Mouse (Mus musculus) kidney, adult 2 months (tissue): ENCODE data around the gene Ptges2. TPM values are rescaled to one million over a fixed set of nuclear protein-coding genes. Genes with fewer than 3 reads are reported as not detected.

Experiments used
- DNase-seq: peaks from one replicate; pipeline ENCODE4 v3.0.0; 2021
- H3K27ac ChIP-seq: fragments of 200-500 bp; 2 replicates; pipeline ENCODE4 v1.5.1; 2012; ENCODE audit warnings: low read depth, low read length, control low read depth, inconsistent platforms; ENCODE audit not compliant: insufficient read depth
- H3K27me3 ChIP-seq: fragments of 200-500 bp; replicated peaks from 2 replicates; pipeline ENCODE4 v1.6.1; 2012; ENCODE audit warnings: mild to moderate bottlenecking, moderate library complexity, low read length, inconsistent platforms; ENCODE audit not compliant: control insufficient read depth, insufficient read depth
- H3K36me3 ChIP-seq: fragments of 200-500 bp; 2 replicates; pipeline ENCODE4 v1.6.1; 2012; ENCODE audit warnings: mild to moderate bottlenecking, moderate library complexity, low read length, inconsistent platforms; ENCODE audit not compliant: control insufficient read depth, insufficient read depth
- H3K4me1 ChIP-seq: fragments of 200-500 bp; 2 replicates; pipeline ENCODE4 v1.6.1; 2011; ENCODE audit warnings: low read length; ENCODE audit not compliant: control insufficient read depth, insufficient read depth
- H3K4me3 ChIP-seq: fragments of 200-500 bp; 2 replicates; pipeline ENCODE4 v1.5.1; 2011; ENCODE audit warnings: mild to moderate bottlenecking, low read depth, low read length, control low read depth; ENCODE audit not compliant: insufficient read depth
- CTCF ChIP-seq: fragments of 200-500 bp; conservative IDR thresholded peaks from 2 replicates; pipeline ENCODE4 v1.5.1; 2011; ENCODE audit warnings: low read depth, mild to moderate bottlenecking, control low read depth, low read length, moderate library complexity, mixed read lengths; ENCODE audit not compliant: insufficient read depth, insufficient read length
- POLR2A ChIP-seq: fragments of 200-500 bp; IDR thresholded peaks from one replicate; pipeline ENCODE4 v1.6.1; 2011; ENCODE audit warnings: low read depth, low read length, control low read depth
- WGBS: fragments of 180-500 bp; shearing (Covaris S2); methylation state at CpG from one replicate; pipeline ENCODE4 v1.1.7; 2018; 5-methylcytosine and 5-hydroxymethylcytosine counted together
- polyA plus RNA-seq: library from polyadenylated mRNA; depleted of rRNA; stranded (reverse); fragments of >200 nt; gene quantifications from 2 replicates; pipeline ENCODE4 v1.2.3, GENCODE M21; 2012; rRNA removed

Gene Ptges2
- polyA plus RNA-seq, 1 experiment = 69.7 TPM

- Histone ChIP-seq H3K4me3 (peak within 1 kb of the TSS; percentile 63), H3K4me1 (peaks cover 20% of the 10 kb centered on the region), H3K27ac (peak within 1 kb of the TSS; percentile 89), H3K27me3 (no peaks in the 10 kb centered on the region), H3K36me3 (no peaks in the 10 kb centered on the region)
- peak; percentile 99 for DNase-seq
- WGBS = under 1% methylated on average over 103 of the region's 103 CpGs
- TF ChIP-seq POLR2A = no peak
- no peak for TF ChIP-seq CTCF
These were observed 55.5 kb downstream of the Ptges2 start, which contains the start of gene Slc25a25 for GRCm38 (mm10) chr2:32450881-32451844. TSS of gene Slc25a25 (minus strand) at chr2:32451445.

DNA sequence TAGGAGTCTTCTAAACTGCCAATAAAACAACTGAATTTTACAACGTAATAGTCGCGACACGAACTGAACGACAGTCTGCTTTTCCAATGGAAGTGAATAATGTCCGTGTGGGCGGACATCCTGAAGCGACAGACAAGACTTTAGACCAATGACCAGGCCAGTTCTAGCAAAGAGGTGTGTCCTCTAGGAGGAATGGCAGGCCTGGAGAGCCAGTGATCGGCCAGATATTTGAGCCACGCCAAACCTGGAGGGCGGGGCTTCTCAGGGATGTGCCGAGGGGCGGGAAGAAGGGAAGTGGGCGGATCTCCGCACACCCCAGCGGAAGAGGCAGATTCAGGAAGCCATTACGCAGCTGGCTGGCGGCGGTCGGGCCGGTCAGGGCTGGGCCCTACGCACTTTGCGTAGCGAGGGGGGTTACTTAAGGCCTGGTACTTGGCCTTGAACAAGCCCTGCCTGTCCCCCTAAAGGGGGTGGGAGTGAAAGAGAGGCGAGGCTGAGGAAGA lies 56.2 kb downstream of the Ptges2 start:
- DNase-seq = peak; percentile 100
- TF ChIP-seq CTCF (no peak), POLR2A (peak; percentile 21)
- Histone ChIP-seq H3K27ac (peak overlapping the region; percentile 89), H3K4me1 (peaks cover 20% of the 10 kb centered on the region), H3K36me3 (no peaks in the 10 kb centered on the region), H3K27me3 (no peaks in the 10 kb centered on the region), H3K4me3 (peak overlapping the region; percentile 49)
- under 1% methylated on average over 25 of the region's 25 CpGs for WGBS

DNA sequence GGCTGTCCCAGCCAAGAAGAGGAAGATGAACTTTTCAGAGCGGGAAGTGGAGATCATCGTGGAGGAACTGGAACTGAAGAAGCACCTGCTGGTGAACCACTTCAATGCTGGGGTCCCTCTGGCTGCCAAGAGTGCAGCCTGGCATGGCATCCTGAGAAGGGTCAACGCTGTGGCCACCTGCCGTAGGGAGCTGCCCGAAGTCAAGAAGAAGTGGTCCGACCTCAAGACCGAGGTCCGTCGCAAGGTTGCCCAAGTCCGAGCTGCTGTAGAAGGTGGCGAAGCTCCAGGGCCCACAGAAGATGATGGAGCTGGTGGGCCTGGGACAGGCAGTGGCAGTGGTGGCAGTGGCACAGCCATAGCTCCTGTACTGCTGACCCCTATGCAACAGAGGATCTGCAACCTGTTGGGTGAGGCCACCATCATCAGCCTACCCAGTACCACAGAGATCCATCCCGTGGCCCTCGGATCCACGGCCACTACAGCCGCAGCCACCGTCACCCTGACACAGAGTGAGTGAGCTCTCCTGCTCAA lies 56.8 kb downstream of the Ptges2 start:
- 91% methylated on average over 16 of the region's 16 CpGs for WGBS
- peak overlapping the region; percentile 35 for H3K4me3 ChIP-seq
- H3K27ac ChIP-seq = peak overlapping the region; percentile 78
- no peaks in the 10 kb centered on the region for H3K27me3 ChIP-seq
- H3K36me3 ChIP-seq = no peaks in the 10 kb centered on the region
- no peak for TF ChIP-seq POLR2A
- no peak for TF ChIP-seq CTCF
- peaks cover 19% of the 10 kb centered on the region for H3K4me1 ChIP-seq
- DNase-seq = no peak

GRCm38 (mm10) chr2:32453641-32454303 lies 58.1 kb downstream of the Ptges2 start:
- Histone ChIP-seq H3K4me1 (peaks cover 17% of the 10 kb centered on the region), H3K36me3 (no peaks in the 10 kb centered on the region), H3K27me3 (no peaks in the 10 kb centered on the region), H3K27ac (no peak overlapping the region), H3K4me3 (no peak overlapping the region)
- WGBS = 71% methylated on average over 5 of the region's 5 CpGs
- DNase-seq = no peak
- TF ChIP-seq POLR2A = no peak
- no peak for TF ChIP-seq CTCF

GRCm38 (mm10) chr2:32454633-32455032 lies 58.9 kb downstream of the Ptges2 start:
- TF ChIP-seq POLR2A (no peak), CTCF (no peak)
- Histone ChIP-seq H3K27ac (no peak overlapping the region), H3K4me1 (peaks cover 17% of the 10 kb centered on the region), H3K27me3 (no peaks in the 10 kb centered on the region), H3K36me3 (no peaks in the 10 kb centered on the region), H3K4me3 (no peak overlapping the region)
- DNase-seq = no peak
- WGBS = 74% methylated on average over 10 of the region's 10 CpGs

DNA sequence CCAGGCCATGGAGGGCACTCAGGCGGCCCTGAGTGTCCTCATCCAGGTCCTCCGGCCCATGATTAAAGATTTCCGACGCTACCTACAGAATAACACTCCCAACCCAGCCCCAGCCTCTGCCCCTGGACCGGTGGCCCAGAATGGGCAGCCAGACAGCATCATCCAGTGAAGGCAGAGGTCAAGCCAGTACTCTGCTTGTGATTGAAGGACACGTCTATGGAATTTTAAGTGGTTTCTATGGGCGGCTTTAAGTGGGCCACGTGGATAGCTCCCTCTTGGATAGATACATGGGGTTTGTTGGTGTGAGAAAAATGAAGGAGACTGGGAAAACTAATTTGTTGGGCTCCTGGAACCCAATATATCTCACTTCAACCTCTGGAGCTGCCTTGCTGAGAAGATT lies 59.4 kb downstream of the Ptges2 start:
- WGBS = 91% methylated on average over 8 of the region's 8 CpGs
- DNase-seq = no peak
- no peak for TF ChIP-seq POLR2A
- no peak for TF ChIP-seq CTCF
- Histone ChIP-seq H3K27ac (no peak overlapping the region), H3K36me3 (no peaks in the 10 kb centered on the region), H3K4me3 (no peak overlapping the region), H3K27me3 (no peaks in the 10 kb centered on the region), H3K4me1 (peaks cover 17% of the 10 kb centered on the region)

Other genes starting within 250 kb of the Ptges2 start
- 42.5 and 43.5 TPM in 2 replicates for gene Prrc2b, start 244.8 kb upstream of the Ptges2 start, polyA plus RNA-seq
- 30.2 and 37.2 TPM in 2 replicates for gene Pomt1, start 159.3 kb upstream of the Ptges2 start, polyA plus RNA-seq
- gene Uck1, start 135.7 kb upstream of the Ptges2 start, polyA plus RNA-seq = 134 and 147 TPM in 2 replicates
- 30.8 and 31.2 TPM in 2 replicates for gene Golga2, start 108.5 kb upstream of the Ptges2 start, polyA plus RNA-seq
- 191 and 242 TPM in 2 replicates for gene Swi5, start 107.8 kb upstream of the Ptges2 start, polyA plus RNA-seq
- 130 and 131 TPM in 2 replicates for gene Ciz1, start 43.6 kb upstream of the Ptges2 start, polyA plus RNA-seq
- 8.3 and 12.6 TPM in 2 replicates for gene Dnm1, start 42.6 kb upstream of the Ptges2 start, polyA plus RNA-seq
- 182 and 215 TPM in 2 replicates for gene 1110008P14Rik, start 14.0 kb upstream of the Ptges2 start, polyA plus RNA-seq
- gene Lcn2, start 7.6 kb upstream of the Ptges2 start, polyA plus RNA-seq = 8.0 and 9.4 TPM in 2 replicates
- gene Naif1, start 54.6 kb downstream of the Ptges2 start, polyA plus RNA-seq = 4.8 and 5.2 TPM in 2 replicates
- gene Slc25a25, start 55.5 kb downstream of the Ptges2 start, polyA plus RNA-seq = 25.3 and 30.6 TPM in 2 replicates
- 39.0 and 40.2 TPM in 2 replicates for gene Fam102a, start 139.4 kb downstream of the Ptges2 start, polyA plus RNA-seq
- gene Dpm2, start 175.0 kb downstream of the Ptges2 start, polyA plus RNA-seq = 120 and 138 TPM in 2 replicates
- gene Pip5kl1, start 178.9 kb downstream of the Ptges2 start, polyA plus RNA-seq = 0.14 TPM in 1 of 2 replicates, not detected in the other
- gene 9430097D07Rik, start 179.8 kb downstream of the Ptges2 start, polyA plus RNA-seq = not detected in 2 replicates
- gene St6galnac4, start 191.2 kb downstream of the Ptges2 start, polyA plus RNA-seq = 7.0 and 7.2 TPM in 2 replicates
- 21.1 and 23.6 TPM in 2 replicates for gene St6galnac6, start 203.8 kb downstream of the Ptges2 start, polyA plus RNA-seq
- 31.6 and 47.4 TPM in 2 replicates for gene Ak1, start 225.9 kb downstream of the Ptges2 start, polyA plus RNA-seq